Mouse (Mus musculus): ENCODE measurements around the gene Kdm5b.

- TF ChIP-seq POLR2A (IDR thresholded peaks at IDR 0.05; ENCODE audit: low read depth, low read length) (no peak), CTCF (IDR thresholded peaks at IDR 0.05; ENCODE audit: extremely low read depth, insufficient read length, insufficient replicate concordance, low read depth, low read length) (no peak)
Observed at GRCm38 (mm10) chr1:134512584-134512983, 47.4 kb upstream of the Kdm5b start.
